Mouse (Mus musculus): ENCODE data around the gene Zfp13. TPM values are rescaled to one million over a fixed set of nuclear protein-coding genes. Genes with fewer than 3 reads are reported as not detected.

The Zfp13 gene
- polyA plus RNA-seq, 1 experiment = 9.2 TPM

- DNase-seq (ENCODE audit: low spot score) = peak; percentile 72
Measured at GRCm38 (mm10) chr17:23592208-23592925, 6.9 kb downstream of the Zfp13 start.

DNA sequence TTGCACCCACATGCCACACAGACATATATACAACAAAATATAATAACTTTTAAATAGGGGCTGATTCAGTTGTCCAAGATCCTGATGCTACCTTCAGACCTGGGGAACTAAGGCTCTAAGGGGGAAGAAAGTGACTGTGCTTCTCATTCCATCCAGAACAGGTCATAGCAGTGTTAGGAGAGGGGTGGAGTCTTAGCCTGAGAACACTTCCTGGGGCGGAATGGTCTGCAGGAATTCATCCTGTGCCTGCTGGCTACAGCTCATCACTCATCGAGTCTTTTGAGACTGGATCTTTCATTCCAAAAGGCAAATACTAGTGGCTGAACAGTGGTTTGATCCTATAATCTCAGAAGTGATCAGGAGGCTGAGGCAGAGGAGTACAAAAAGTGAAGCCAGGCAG is 12.0 kb downstream of the Zfp13 start:
- DNase-seq (ENCODE audit: low spot score) = no peak

DNA sequence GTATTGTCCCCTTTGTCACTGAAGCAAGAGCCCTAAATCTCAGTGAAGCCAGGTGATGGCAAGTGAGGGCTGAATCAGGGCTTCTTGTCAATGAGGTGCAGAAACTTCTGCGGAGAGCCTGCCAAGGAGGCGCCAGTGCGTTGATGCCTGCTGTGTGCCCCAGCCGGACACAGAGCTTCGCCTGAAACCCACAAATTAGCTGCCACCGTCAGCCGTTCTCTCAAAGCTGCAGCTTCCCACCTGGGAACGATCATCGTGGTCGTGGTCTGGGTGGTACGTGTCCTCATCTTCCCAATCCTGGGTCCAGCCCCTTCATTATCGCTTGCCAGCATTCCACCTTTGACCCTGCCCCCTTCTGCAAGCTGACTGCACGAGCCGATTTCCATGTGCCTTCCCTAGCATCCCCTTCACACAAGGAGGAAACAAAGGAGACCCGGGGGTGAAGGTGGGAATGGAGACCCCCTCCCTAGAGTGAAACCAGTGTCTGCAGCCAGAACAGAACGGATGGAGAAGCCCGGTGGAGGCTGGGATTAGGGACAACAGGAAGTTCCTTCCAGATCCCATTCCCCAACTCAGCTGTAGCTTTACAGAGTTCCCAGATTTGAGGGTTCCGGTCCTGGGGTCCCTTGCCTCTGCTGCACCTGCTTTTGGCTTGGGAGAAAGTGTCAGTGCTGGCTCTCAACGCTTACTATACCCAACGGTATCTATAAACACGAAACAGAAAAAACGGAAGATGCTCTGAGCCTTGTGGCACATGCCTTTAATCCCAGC is 13.4 kb downstream of the Zfp13 start:
- DNase-seq (ENCODE audit: low spot score) = no peak

DNA sequence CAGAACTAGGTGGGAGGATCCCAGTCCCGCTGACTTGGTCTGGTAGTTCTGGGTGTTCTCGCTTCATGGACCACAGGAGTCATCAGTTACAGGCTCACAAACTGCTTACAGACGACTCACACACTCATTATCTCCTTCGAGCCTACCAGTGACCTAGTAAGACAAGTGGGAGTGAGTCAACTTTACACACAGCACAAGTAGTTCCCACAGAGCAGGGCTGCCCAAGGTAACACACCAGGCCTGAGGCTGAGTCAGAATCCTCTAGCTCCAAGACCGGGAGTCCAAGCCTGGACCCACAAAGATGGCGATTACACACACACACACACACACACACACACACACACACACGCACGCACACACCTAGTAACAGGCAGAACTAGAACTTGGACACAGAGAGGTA is 14.5 kb downstream of the Zfp13 start:
- no peak for DNase-seq (ENCODE audit: low spot score)

DNA sequence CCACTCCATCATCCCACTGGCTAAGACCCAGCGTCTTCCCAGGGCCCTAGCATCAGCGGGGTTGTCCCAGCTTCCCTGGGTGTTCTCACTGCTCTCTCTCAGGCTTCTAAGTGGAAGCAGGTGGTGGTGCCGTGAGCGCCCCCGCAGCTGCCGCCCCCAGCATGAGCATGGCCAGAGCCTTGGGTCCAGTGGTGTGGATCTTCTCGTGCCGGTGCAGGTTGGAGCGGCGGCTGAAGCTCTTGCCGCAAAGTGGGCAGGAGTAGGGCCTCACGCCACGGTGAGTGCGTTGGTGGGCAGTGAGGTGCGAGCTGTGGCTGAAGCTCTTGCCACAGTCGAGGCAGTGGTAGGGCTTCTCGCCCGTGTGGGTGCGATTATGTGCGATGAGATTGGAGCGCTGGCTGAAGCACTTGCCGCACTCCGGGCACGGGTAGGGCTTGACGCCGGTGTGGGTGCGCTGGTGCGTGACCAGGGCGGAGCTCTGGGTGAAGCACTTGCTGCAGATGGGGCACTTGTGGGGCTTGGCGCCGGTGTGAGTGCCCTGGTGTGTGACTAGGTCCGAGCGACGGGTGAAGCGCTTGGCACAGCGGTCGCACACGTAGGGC is 23.2 kb downstream of the Zfp13 start:
- DNase-seq (ENCODE audit: low spot score) = no peak

- DNase-seq (ENCODE audit: low spot score) = no peak
Measured at GRCm38 (mm10) chr17:23574130-23574529, 25.2 kb downstream of the Zfp13 start.

DNA sequence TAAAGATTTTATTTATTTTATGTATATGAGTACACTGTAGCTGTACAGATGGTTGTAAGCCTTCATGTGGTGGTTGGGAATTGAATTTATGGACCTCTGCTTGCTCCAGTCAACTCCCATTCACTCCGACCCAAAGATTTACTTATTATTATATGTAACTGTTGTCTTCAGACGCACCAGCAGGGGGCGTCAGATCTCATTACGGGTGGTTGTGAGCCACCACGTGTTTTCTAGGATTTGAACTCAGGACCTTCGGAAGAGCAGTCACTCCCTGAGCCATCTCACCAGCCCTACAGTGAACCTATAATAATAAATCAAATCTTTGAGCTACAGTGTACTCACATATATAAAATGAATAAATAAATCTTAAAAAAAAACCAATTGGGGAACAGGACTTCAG is 27.2 kb downstream of the Zfp13 start:
- DNase-seq (ENCODE audit: low spot score) = no peak

DNA sequence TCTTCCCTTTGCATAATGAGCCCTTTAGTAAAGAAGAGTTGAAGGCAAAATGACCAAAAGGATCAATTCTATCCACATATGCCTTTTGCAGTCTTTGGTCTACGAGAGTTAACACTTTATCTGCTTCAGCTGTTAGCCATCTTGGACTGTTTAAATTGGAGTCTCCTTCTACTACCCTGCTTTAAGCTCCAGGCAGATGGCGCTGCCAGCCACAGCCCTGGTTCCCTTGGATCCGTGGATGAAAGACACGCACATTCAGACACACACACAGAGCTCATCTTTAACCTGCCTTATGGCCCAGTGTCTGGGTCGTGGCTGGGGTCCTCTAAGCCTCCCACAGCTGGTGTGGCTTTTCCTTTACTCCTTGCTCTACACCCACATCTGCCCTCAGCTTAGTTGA is 28.2 kb downstream of the Zfp13 start:
- no peak for DNase-seq (ENCODE audit: low spot score)

GRCm38 (mm10) chr17:23570017-23570416 is 29.3 kb downstream of the Zfp13 start:
- no peak for DNase-seq (ENCODE audit: low spot score)

DNA sequence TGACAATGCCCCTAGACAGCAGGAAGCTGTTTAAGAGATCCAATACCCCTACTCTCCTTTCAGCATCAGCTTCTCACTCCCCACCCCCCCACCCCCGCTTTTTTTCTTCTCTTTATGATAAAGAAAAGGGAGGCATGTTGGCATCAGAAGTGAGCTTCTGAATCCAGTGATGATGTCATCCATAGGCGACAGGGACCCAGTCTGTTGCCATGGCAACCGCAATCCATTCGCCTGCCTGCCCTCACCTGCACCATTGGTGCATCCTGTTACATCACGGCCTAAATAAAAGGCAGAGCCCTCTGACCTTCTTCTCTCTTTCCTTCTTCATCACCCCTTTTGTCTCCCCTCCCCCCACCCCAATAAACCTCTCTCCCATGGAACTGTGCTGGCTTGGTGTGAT is 30.9 kb downstream of the Zfp13 start:
- no peak for DNase-seq (ENCODE audit: low spot score)

DNA sequence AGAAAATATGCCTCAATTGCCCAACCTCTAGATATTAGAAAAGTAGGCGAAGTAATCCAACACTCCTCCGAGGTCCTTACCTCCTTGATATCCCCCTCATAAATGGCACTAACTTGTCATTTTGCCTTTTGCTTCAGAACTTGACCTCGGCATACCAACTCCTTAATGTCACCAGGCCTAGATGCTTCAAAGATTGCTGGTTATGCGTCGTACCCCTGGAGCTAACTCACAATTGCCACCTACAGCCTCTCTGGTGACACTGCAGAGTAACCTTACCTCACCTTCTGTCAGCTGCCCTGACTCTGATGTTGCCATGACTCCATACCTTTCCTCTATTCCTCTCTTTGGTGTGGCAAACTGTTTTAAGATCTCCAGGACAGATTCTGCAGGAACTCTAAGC is 32.5 kb downstream of the Zfp13 start:
- no peak for DNase-seq (ENCODE audit: low spot score)

DNA sequence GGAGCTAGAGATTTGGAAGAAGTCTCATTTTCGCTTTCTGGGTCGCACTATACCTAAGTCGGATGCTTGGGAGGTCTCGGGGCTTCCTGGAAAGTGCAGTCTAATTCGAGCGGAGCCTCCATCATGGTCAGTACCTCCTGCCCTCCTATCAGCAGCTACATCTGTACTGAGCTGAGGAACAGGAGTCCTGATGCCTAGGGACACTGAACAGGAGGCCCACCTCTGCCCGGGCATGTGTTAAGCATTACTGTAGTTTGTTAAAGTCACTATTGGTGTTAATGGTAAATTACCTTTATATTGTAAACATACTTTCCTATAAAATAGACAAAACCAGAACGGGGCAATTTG is 34.9 kb downstream of the Zfp13 start:
- DNase-seq (ENCODE audit: low spot score) = no peak

- peak; percentile 91 for DNase-seq (ENCODE audit: low spot score)
Measured at GRCm38 (mm10) chr17:23563595-23564367, 35.5 kb downstream of the Zfp13 start, which contains the start of gene Zfp213. TSS of gene Zfp213 (minus strand) at chr17:23564238.

- no peak for DNase-seq (ENCODE audit: low spot score)
Measured at GRCm38 (mm10) chr17:23559767-23560166, 39.5 kb downstream of the Zfp13 start.

DNA sequence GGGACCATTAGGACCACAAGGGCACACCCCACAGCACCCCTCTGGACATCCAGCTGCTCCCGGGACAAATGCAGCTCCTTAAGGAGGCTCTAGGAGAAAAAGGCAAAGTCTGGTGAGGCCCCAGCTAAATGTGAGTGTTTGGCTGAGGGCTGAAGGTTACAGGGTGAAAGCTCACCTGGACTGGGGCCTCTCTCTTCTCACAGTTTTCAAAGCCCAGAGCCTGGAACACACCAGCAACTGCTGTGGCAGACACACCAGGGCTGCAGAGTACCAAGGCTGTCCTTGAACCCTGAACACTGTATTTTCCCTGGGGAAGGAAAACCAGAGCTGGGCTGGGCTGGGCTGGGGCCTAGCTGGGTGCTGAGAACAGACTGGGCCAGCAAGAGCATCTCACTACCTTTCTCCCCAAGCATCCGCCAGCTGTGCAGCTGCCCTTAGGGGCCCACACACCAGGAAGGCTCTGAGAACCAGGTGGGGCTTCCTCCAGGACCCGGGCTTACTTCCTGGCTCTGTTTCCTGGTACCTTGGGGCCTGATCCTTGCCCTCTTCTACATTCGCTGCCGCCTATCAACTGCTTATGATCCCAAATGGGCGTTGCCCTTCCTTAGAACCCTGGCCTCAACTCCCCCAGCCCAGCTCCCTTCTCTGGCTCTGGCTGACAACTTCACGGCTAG is 43.9 kb downstream of the Zfp13 start:
- DNase-seq (ENCODE audit: low spot score) = no peak

GRCm38 (mm10) chr17:23554321-23554720 is 45.0 kb downstream of the Zfp13 start:
- DNase-seq (ENCODE audit: low spot score) = no peak

- no peak for DNase-seq (ENCODE audit: low spot score)
Measured at GRCm38 (mm10) chr17:23553634-23554120, 45.6 kb downstream of the Zfp13 start.

DNA sequence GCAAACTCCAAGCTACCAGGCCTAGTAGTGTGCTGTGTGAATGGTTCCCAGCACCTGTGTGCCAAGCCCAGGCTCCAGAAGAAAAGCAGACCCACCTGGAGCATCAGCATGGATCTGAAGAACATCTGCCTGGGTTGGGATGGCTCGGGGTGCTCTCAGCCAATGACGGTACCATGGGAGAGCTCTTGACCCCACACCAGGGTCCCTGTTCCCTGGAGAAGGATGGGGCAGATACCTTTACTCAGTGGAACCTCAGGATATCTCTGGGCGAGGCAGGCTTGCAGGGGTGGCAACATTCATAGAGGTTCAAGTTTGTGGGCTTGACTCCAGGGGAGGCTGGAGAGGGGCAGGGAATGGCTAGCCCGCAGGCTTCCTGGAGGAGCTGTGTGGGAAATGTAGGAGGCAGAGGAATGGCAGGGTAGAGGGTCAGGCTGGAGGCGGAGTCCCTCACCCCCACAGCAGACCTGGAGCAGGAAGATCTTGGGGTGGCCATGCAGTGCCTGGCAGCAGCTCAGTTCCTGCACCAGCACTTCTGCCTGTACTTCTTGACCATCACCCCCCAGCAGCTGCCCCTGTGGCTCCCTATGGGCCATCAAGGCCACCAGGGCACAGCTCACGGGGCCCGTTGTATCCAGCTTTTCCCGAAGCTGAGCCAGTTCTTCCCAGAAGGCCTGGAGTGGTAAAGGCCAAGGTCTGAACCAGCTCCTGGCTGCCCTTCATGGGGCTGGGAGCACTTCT is 46.2 kb downstream of the Zfp13 start:
- no peak for DNase-seq (ENCODE audit: low spot score)

- no peak for DNase-seq (ENCODE audit: low spot score)
Measured at GRCm38 (mm10) chr17:23551963-23552362, 47.3 kb downstream of the Zfp13 start.

DNA sequence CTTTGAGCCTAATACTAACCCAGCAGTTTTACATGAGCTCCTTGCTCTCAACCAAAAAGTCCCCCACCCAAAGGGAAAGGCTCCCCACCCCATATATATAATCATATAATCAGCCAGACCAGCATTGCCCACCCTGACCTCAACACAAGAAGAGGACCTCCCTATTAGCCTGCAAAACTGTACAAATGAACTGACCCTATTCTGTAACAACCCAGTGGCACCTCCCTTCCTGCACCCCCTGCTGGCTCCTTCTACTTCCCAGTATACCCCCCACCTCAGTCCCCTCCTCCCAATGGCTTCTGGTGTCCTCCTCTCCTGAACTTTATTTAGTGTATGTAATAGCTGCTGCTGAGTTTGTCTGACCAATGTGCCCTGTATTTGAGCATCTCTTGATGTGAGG is 47.9 kb downstream of the Zfp13 start:
- DNase-seq (ENCODE audit: low spot score) = no peak

DNA sequence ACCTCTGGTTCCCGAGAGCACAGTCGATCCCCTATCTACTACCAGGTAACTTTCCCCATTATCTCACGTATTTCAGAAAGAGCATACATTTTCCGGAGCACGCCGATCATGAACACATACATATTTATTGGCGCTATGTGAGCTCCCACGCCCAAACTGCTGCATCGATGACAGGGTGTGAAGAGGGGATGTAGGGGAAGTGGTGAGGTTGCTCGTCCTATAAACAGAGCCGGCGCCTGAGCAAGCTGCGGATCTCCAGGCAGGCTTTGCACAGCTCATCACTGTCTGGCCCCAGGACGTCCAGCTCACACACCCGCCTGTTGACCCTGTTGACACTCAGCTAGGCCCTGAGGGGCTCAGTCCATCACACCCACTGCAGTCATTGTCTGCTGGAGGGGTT is 48.4 kb downstream of the Zfp13 start:
- no peak for DNase-seq (ENCODE audit: low spot score)

All from urinary bladder, adult 2 months (tissue).